Mouse (Mus musculus): Measurements from ENCODE around the gene Rxylt1. TPM values are rescaled to one million over a fixed set of nuclear protein-coding genes. Genes with fewer than 3 reads are reported as not detected.

Rxylt1 gene
- polyA plus RNA-seq, 1 experiment from 2014 or later, result 31.8 TPM

DNA sequence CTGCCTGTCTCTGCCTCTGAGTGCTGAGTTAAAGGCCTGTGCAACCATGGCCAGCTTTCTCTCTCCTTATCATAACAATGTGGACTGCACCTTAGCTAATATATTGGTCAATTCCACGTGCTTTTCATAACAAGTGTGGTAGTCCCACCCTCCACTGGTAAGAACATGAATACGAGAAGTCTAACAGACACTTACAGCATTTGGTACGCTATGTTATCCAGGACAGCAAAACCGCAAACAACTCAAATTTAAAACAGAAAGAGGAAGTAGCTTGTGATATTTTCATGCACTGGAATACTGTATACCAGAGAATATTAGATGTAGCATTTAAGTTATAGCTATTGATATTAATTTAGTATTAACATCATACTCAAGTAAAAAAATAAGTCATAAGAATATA lies 57.6 kb downstream of the Rxylt1 start:
- Histone ChIP-seq H3K9me3 (no peaks in the 10 kb centered on the region), H3K9ac (replicated peaks) (no peak overlapping the region), H3K27me3 (no peaks in the 10 kb centered on the region), H3K4me1 (0 out of 2 replicates have a peak, but pooled peaks cover 3% of the 10 kb centered on the region), H3K4me2 (replicated peaks) (no peak overlapping the region), H3K36me3 (0 out of 2 replicates have a peak, but pooled peaks cover 3% of the 10 kb centered on the region), H3K4me3 (no peak overlapping the region), H3K27ac (replicated peaks) (no peak overlapping the region)
- no peak for ATAC-seq (ENCODE audit: low FRiP score, low read depth)
- WGBS, result 95% methylated on average over 4 of the region's 4 CpGs

- Histone ChIP-seq H3K4me1 (no peaks in the 10 kb centered on the region), H3K9me3 (no peaks in the 10 kb centered on the region), H3K9ac (replicated peaks) (no peak overlapping the region), H3K27ac (replicated peaks) (no peak overlapping the region), H3K27me3 (no peaks in the 10 kb centered on the region), H3K36me3 (0 out of 2 replicates have a peak, but pooled peaks cover 3% of the 10 kb centered on the region), H3K4me3 (no peak overlapping the region), H3K4me2 (replicated peaks) (no peak overlapping the region)
- WGBS, result 65% methylated on average over 3 of the region's 3 CpGs
- ATAC-seq (ENCODE audit: low FRiP score, low read depth), result no peak
Observed at GRCm38 (mm10) chr10:122038554-122038953, 58.6 kb downstream of the Rxylt1 start.

DNA sequence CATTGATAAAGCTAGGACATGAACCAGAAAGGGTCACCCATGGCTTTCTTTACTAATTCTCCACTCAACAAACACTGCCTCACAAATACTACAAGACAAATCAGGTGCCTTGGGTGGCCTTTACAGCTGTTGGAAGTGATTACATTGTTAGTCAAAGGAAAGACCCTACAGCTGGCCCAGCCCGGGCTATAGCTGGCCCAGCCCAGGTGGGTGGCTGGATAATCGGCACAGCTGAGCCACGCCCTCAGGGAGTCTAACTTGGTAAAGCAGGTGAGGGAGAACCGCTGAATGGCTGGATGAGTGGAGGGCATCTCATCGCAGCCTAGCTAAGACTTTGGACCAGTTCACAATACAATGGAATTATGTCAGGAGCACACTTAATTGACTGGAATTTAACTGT lies 63.9 kb downstream of the Rxylt1 start:
- no peak for ATAC-seq (ENCODE audit: low FRiP score, low read depth)
- Histone ChIP-seq H3K36me3 (0 out of 2 replicates have a peak, but pooled peaks cover 7% of the 10 kb centered on the region), H3K4me2 (replicated peaks) (no peak overlapping the region), H3K4me1 (no peaks in the 10 kb centered on the region), H3K9me3 (no peaks in the 10 kb centered on the region), H3K27me3 (no peaks in the 10 kb centered on the region), H3K4me3 (no peak overlapping the region), H3K27ac (replicated peaks) (no peak overlapping the region), H3K9ac (replicated peaks) (no peak overlapping the region)
- WGBS, result 80% methylated on average over 5 of the region's 5 CpGs

DNA sequence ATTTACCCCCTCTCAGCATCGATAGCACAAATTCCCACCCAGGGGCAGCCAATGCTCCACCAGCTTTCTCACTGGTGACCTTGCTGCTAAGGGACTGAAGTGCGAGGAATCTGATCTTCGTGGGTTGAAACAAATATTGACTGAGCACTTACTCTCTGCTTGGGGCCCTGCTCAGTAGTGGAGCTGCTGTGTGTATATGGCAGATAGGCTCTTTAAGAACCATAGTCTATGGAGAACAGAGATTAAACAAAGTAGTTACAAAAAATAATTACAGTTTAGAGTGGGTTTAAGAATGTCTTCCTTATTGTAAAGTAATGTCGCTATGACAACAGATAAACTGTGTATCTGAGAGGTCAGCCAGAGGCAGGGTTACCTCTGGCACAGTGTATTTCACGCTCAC lies 66.8 kb downstream of the Rxylt1 start:
- no peaks in the 10 kb centered on the region for H3K9me3 ChIP-seq
- no peak overlapping the region for H3K9ac ChIP-seq (replicated peaks)
- no peak overlapping the region for H3K4me2 ChIP-seq (replicated peaks)
- no peak overlapping the region for H3K27ac ChIP-seq (replicated peaks)
- no peaks in the 10 kb centered on the region for H3K4me1 ChIP-seq
- no peak for ATAC-seq (ENCODE audit: low FRiP score, low read depth)
- H3K27me3 ChIP-seq, result no peaks in the 10 kb centered on the region
- H3K4me3 ChIP-seq, result no peak overlapping the region
- H3K36me3 ChIP-seq, result 0 out of 2 replicates have a peak, but pooled peaks cover 7% of the 10 kb centered on the region
- WGBS, result 82% methylated on average over 5 of the region's 5 CpGs

GRCm38 (mm10) chr10:122029738-122030137 lies 67.4 kb downstream of the Rxylt1 start:
- no peaks in the 10 kb centered on the region for H3K9me3 ChIP-seq
- 78% methylated on average over 7 of the region's 7 CpGs for WGBS
- H3K4me2 ChIP-seq (replicated peaks), result no peak overlapping the region
- H3K4me1 ChIP-seq, result no peaks in the 10 kb centered on the region
- no peak overlapping the region for H3K9ac ChIP-seq (replicated peaks)
- 0 out of 2 replicates have a peak, but pooled peaks cover 7% of the 10 kb centered on the region for H3K36me3 ChIP-seq
- no peak overlapping the region for H3K27ac ChIP-seq (replicated peaks)
- no peak overlapping the region for H3K4me3 ChIP-seq
- H3K27me3 ChIP-seq, result no peaks in the 10 kb centered on the region
- no peak for ATAC-seq (ENCODE audit: low FRiP score, low read depth)

Other genes starting within 250 kb of the Rxylt1 start
- 30.1 and 32.3 TPM in 2 replicates for gene Srgap1, start 50.1 kb downstream of the Rxylt1 start, polyA plus RNA-seq (2016; fragmentation: Nextera tagmentation; extraction: Ambion mirVana)

Data from midbrain, embryonic 12.5 days (tissue).